Mouse (Mus musculus) layer of hippocampus, adult 8-10 months (tissue): ENCODE results near the gene Cd47. TPM values are rescaled to one million over a fixed set of nuclear protein-coding genes. Genes with fewer than 3 reads are reported as not detected.

ENCODE experiments used
- DNase-seq, 2 experiments: peaks; one replicate each; pipeline ENCODE4 v3.0.0; 2022; ENCODE audit warnings: low spot score in 2 of 2
- total RNA-seq, 4 experiments: library from RNA; stranded (reverse); gene quantifications; 2 replicates each; pipeline ENCODE4 v1.2.4; 2022

Cd47 gene
- total RNA-seq, 4 experiments from 2014 or later = 206 to 235 (median 218) TPM

GRCm38 (mm10) chr16:49906940-49907339 is 106.6 kb downstream of the Cd47 start:
- no peak for DNase-seq

GRCm38 (mm10) chr16:49907356-49907755 is 107.0 kb downstream of the Cd47 start:
- DNase-seq = no peak

- peak; percentile 39 to 44 for DNase-seq
These were observed 109.2 kb downstream of the Cd47 start for GRCm38 (mm10) chr16:49909536-49909935.

- DNase-seq = no peak
These were observed 113.8 kb downstream of the Cd47 start for GRCm38 (mm10) chr16:49914094-49914493.

- no peak for DNase-seq
These were observed 115.5 kb downstream of the Cd47 start for GRCm38 (mm10) chr16:49915532-49916476.

GRCm38 (mm10) chr16:49920191-49920590 is 119.9 kb downstream of the Cd47 start:
- no peak for DNase-seq

GRCm38 (mm10) chr16:49921677-49922076 is 121.3 kb downstream of the Cd47 start:
- DNase-seq = no peak

GRCm38 (mm10) chr16:49922098-49922497 is 121.8 kb downstream of the Cd47 start:
- no peak for DNase-seq

GRCm38 (mm10) chr16:49923720-49924119 is 123.4 kb downstream of the Cd47 start:
- no peak for DNase-seq

GRCm38 (mm10) chr16:49924941-49925340 is 124.6 kb downstream of the Cd47 start:
- no peak for DNase-seq

GRCm38 (mm10) chr16:49933274-49933673 is 132.9 kb downstream of the Cd47 start:
- DNase-seq = no peak

GRCm38 (mm10) chr16:49936008-49936443 is 135.7 kb downstream of the Cd47 start:
- no peak for DNase-seq

GRCm38 (mm10) chr16:49936793-49937192 is 136.5 kb downstream of the Cd47 start:
- DNase-seq = no peak

GRCm38 (mm10) chr16:49937218-49938165 is 137.2 kb downstream of the Cd47 start:
- no peak for DNase-seq

GRCm38 (mm10) chr16:49938483-49939301 is 138.4 kb downstream of the Cd47 start:
- no peak for DNase-seq

- DNase-seq = no peak
These were observed 139.0 kb downstream of the Cd47 start for GRCm38 (mm10) chr16:49939376-49939775.

- DNase-seq = no peak
These were observed 140.1 kb downstream of the Cd47 start for GRCm38 (mm10) chr16:49940473-49940872.

- DNase-seq = no peak
These were observed 140.7 kb downstream of the Cd47 start for GRCm38 (mm10) chr16:49941031-49941430.

- DNase-seq = no peak
These were observed 143.4 kb downstream of the Cd47 start for GRCm38 (mm10) chr16:49943726-49944125.

GRCm38 (mm10) chr16:49945084-49945483 is 144.8 kb downstream of the Cd47 start:
- no peak for DNase-seq

- DNase-seq = no peak
These were observed 146.7 kb downstream of the Cd47 start for GRCm38 (mm10) chr16:49947049-49947448.
